Mouse (Mus musculus) left cerebral cortex, adult 2 months (tissue): ENCODE results near the gene Itga2b. TPM values are rescaled to one million over a fixed set of nuclear protein-coding genes. Genes with fewer than 3 reads are reported as not detected.
A peak's percentile ranks its signal among the peaks of the same experiment; 100 is the strongest.

Source experiments
- DNase-seq, 2 experiments: peaks; one replicate each; pipeline ENCODE4 v3.0.0; 2021 to 2022; ENCODE audit warnings: low spot score in 2 of 2, mixed read lengths in 1 of 2; ENCODE audit errors: extremely low spot score in 1 of 2
- H3K27ac ChIP-seq: fragments of 200-600 bp; 2 replicates; pipeline ENCODE4 v1.8.1; 2022
- H3K4me3 ChIP-seq: fragments of 200-600 bp; 2 replicates; pipeline ENCODE4 v1.8.1; 2022
- CTCF ChIP-seq: fragments of 200-600 bp; IDR thresholded peaks from 2 replicates; pipeline ENCODE4 v1.8.1; 2022; ENCODE audit warnings: antibody characterized with exemption, mild to moderate bottlenecking, moderate library complexity
- intact Hi-C: fragments of 180-260 bp; cut with DNase I; formaldehyde crosslinking; loops from one replicate; pipeline ENCODE4 v1.15.1; 2025
- total RNA-seq, 2 experiments: library from RNA; stranded (reverse); gene quantifications; 2 replicates each; pipeline ENCODE4 v1.2.3; 2021

Gene Itga2b
- total RNA-seq, 2 experiments from 2014 or later, result 2.5 to 4.1 TPM

DNA sequence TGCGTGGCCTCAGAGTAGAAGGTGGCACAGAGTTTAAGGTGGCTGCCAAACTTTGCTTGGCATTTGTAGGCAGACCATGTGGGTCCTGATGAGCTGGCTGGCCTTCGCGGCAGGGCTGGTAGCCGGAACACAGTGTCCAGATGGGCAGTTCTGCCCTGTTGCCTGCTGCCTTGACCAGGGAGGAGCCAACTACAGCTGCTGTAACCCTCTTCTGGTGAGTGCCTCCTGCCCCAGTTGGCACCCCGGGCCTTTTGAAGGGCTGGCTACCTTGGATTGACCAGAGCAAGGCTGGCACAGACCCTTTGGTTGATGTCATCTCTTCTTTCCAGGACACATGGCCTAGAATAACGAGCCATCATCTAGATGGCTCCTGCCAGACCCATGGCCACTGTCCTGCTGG lies 37.0 kb downstream of the Itga2b start:
- Histone ChIP-seq H3K27ac (peak overlapping the region; percentile 13; the same call in 1 of the 2 replicates), H3K4me3 (no peak overlapping the region)
- no peak for DNase-seq
- intact Hi-C loops, result loop anchor here (10.0 kb wide), 1 partner anchor 238 kb away; no protein-coding TSS in a partner anchor
- no peak for TF ChIP-seq CTCF

DNA sequence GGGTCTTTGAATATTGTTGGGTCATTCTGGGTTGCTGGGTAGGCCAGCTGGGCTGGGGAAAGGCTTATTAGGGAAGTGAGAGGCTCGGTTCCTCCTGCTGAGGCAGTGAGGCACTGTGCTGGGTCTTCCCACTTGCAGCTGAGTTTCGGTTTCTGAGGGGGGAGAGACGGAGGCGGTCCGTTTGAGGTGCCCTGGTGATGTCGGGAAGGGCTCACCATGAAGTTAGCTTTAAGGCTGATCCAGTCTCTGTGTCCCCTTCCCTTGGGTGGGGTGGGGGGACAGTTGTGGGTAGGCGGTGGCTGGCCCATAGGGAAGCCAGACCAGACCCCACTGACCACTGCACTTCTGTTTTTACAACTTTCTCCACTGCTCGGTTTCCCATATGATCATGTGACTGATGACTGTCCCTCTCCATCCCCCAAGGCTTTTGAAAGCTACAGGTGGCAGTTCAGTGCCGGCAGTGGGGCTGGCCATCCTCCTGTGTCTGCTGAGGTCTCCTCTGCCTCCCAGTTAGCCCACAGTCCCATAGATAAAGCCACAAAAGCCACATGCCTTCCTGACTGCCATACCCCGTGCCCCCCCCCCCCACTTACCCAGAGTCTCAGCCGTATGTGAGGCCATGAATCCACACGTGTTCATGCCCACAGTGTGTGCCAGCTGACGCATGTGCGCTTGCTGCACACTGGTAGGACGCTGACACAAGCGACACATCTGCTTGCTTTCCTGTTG lies 37.6 kb downstream of the Itga2b start:
- H3K4me3 ChIP-seq, result no peak overlapping the region
- no peak for DNase-seq
- TF ChIP-seq CTCF, result no peak
- intact Hi-C loops, result loop anchor here (10.0 kb wide), 1 partner anchor 237 kb away; no protein-coding TSS in a partner anchor
- no peak overlapping the region; the same call in 1 of the 2 replicates for H3K27ac ChIP-seq

DNA sequence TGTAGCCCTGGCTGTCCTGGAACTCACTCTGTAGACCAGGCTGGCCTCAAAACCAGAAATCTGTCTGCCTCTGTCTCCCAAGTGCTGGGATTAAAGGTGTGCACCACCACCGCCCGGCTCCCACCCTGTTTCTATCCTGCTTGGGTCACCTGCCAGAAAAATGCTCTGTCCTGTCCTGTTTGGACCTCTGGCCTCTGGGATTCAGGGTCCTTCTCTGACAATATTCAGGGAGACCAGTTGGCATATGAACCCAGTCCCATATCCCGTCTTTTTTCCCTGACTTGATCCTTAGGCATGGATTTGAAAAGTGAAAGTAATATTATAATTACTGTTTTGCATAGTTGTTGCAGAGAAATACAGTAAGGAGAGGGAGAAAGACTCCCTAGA lies 38.2 kb downstream of the Itga2b start:
- intact Hi-C loops, result loop anchor here (2.0 to 10.0 kb wide), 2 partner anchors 21 to 237 kb away; no protein-coding TSS in a partner anchor

GRCm38 (mm10) chr11:102431018-102431645 lies 38.8 kb downstream of the Itga2b start:
- TF ChIP-seq CTCF, result peak; percentile 79
- Histone ChIP-seq H3K27ac (peak overlapping the region; percentile 92), H3K4me3 (peak overlapping the region; percentile 67)
- DNase-seq, result peak; percentile 77 to 80
- intact Hi-C loops, result loop anchor here (2.0 to 10.0 kb wide), 2 partner anchors 20 to 236 kb away; no protein-coding TSS in a partner anchor

More for the DNA sequence above, 38.2 kb downstream of the Itga2b start:
- no peak overlapping the region for H3K4me3 ChIP-seq
- TF ChIP-seq CTCF, result no peak
- no peak overlapping the region for H3K27ac ChIP-seq
- no peak for DNase-seq

DNA sequence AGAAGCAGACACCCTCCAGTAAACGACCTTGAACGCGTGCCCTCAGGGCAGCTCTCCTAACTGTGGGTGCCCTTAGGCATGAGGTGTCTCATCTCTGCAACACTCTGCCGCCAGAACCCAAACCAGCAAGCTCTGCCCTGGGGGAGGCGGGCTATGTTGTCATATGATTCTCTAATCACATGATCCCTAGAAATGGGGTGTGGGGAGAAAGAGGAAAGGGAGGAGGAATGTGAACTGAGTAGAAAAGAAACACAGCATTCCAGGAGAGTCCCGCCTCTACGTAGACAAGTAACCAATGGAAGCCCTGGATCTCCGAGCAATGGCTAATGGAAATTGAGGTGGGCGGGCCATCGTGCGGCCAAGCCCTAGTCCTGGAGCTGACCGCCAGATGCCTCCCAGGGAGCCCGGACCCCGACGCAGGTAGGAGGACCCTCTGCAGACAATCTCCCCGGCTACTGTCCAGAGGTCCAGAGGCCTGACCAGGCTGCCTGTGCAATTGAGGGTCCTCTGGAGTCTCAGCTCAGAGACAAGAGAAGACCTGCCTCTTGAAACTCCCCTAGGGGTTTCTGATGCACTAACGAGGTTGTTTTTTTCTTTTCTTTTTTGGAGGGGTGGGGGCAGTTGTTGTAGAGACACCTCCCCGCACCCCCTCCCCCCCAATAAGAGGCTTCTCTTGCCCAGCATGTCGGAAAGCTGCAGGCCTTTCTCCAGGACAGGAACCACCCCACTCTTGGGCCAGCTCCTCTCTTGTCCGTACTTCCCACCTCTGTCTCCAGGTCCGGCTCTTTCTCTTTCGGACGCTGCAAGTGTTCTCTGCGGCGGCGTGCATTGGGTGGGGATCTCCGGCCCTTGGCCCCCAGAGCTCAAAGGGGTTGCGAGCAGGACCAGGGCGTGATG lies 39.6 kb downstream of the Itga2b start, which contains the start of gene Grn:
Gene Grn (plus strand): TSS at position 195 of the 897 bp plus-strand sequence.
- Histone ChIP-seq H3K27ac (peak within 1 kb of the TSS; percentile 92), H3K4me3 (peak within 1 kb of the TSS; percentile 67)
- no peak for TF ChIP-seq CTCF
- DNase-seq, result peak; percentile 81 to 89
- intact Hi-C loops, result loop anchor here (1.0 to 10.0 kb wide), 4 partner anchors 20 to 236 kb away; no protein-coding TSS in a partner anchor

GRCm38 (mm10) chr11:102429551-102429950 lies 40.4 kb downstream of the Itga2b start:
- TF ChIP-seq CTCF, result no peak
- H3K27ac ChIP-seq, result no peak overlapping the region; the same call in 1 of the 2 replicates
- intact Hi-C loops, result no loop called here
- peak overlapping the region; percentile 67 for H3K4me3 ChIP-seq
- no peak for DNase-seq

- no peak for TF ChIP-seq CTCF
- intact Hi-C loops, result no loop called here
- DNase-seq, result no peak
Measured at GRCm38 (mm10) chr11:102428981-102429540, 40.9 kb downstream of the Itga2b start.

DNA sequence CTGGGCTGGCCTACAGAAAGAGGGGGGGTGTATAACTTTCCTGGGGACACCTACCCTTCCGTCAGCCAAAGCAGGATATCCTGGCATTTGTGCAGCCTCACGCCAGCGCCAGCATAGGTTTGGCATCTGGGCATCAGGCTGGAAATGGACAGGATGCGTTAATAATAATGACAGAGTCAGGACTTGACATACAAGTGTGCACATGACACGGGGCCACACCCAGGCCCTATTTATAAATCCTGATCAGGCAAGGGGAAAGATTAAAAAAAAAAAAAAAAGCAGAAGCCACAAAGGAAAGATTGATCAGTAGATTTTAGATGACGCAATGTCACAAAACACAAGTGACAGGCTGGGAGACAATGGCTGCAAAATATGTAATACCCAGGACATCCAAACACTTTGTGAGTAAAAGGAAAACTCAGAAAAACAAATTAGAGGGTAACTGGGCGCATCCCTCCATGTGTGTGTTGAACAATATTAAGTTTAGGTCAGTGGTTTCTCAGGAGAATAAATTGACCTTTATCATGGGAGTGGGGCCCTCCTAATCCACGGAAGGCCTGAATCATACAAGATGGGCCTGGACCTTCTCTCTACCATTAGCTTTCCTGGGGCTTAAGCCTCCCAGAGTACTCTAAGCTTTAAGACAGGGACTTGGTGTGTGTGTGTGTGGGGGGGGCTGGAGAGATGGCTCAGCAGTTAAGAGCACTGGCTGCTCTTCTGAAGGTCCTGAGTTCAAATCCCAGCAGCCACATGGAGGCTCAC lies 44.2 kb downstream of the Itga2b start:
- no peak for TF ChIP-seq CTCF
- intact Hi-C loops, result no loop called here
- Histone ChIP-seq H3K4me3 (no peak overlapping the region), H3K27ac (no peak overlapping the region)
- no peak for DNase-seq

More at GRCm38 (mm10) chr11:102428981-102429540, 40.9 kb downstream of the Itga2b start:
- Histone ChIP-seq H3K27ac (no peak overlapping the region), H3K4me3 (peak overlapping the region; percentile 67)

DNA sequence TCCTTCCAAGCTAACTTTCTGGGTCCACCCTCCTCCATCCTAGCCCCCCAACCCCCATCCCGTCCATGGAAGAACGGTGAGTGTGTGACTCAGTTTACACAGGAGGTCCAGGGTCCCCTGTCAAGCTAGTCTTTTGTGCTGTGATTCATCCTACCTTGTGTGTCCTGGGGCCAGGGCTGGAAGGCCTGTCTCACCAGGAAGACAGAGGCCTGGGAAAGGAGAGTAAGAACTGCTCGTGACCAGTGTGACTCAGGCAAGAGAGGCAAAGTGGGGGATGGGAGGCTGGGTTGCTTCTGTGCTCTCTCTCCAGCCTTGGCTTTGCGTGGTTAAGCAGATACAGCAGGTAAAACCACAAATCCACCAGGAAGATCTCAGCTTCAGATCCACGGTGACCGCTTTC lies 45.3 kb downstream of the Itga2b start:
- H3K4me3 ChIP-seq, result no peak overlapping the region
- TF ChIP-seq CTCF, result no peak
- intact Hi-C loops, result no loop called here
- H3K27ac ChIP-seq, result no peak overlapping the region
- no peak for DNase-seq

DNA sequence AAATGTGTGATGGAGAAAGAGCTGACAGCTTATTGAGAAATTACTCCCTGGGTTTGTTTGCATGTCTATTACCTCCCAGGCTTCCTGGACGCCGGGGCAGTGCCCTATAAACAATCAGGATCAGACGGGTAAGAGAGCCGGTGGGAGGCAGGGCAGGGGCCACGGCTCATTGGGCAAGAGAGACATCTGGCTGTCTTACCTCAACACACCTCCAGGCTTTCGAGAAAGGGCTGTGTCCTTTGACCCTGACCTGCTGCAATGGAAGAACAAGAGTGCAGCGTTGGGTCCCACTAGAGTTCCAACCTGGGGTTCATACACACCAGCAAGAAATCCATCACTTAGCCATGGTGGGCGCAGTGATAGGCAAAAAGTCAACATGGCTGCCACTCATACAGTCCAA lies 48.4 kb downstream of the Itga2b start:
- no peak overlapping the region for H3K4me3 ChIP-seq
- intact Hi-C loops, result no loop called here
- H3K27ac ChIP-seq, result no peak overlapping the region
- no peak for TF ChIP-seq CTCF
- DNase-seq, result no peak
